Mouse (Mus musculus) R1 (cell line): ENCODE measurements around the gene 2210418O10Rik.
"Not testable (repeated sequence)": the region's sequence is repeated elsewhere in the genome, so short reads cannot be mapped to it uniquely, and the experiment has no call there.

ENCODE experiments used
- DNase-seq: peaks from one replicate; pipeline ENCODE4 v3.0.0-alpha.2; 2018; ENCODE audit warnings: low read depth, low spot score

The 2210418O10Rik gene

GRCm38 (mm10) chr2:176226269-176226668 lies at the start of gene 2210418O10Rik:
Gene 2210418O10Rik (plus strand): TSS chr2:176226569.
- not testable (repeated sequence) for DNase-seq

GRCm38 (mm10) chr2:176248519-176248918 lies 22.1 kb downstream of the 2210418O10Rik start:
- not testable (repeated sequence) for DNase-seq
